ENCODE assay signal across 10 mouse cellular contexts in the genomic region with DNA sequence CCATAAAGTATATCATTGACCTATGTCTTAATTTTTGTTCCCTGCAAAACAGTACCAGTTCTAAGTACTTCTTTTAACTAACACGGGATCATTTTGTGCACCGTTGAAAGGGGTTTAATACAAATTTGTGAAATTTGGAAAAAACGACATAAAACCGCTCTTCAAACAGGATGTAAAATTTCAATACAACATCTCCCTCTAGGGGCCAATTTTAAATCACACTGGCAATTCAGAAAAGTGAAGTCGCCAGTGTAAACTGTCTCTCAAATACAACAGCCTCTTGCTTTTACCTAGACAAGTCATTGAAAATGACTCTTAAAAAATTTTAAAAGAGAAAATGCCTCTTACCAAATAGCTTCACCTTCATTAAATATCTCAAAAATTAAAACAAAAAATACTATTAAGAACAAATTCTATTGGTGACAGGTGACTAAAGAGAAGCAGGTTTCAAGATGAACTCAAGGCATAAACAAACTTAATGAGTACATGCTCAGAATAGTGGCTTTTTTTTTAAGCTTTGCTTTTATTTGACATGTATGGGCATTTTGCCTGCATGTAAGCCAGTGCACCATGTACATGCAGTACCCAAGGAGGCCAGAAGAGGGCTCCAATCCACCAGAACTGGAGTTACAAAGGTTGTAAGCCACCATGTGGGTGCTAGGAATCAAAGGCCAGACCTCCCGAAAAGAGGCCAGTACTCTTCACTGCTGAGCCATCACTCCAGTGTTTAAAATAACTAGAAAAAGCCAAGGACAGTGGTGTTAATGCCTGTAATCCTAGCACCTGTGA. TPM values are rescaled to one million over a fixed set of nuclear protein-coding genes. Genes with fewer than 3 reads are reported as not detected.
DNase-seq lines count a peak whose midpoint lies in the region; ATAC-seq and TF ChIP-seq lines count a peak whose summit lies in the region.
"Had no signal": no experiment of that assay in that cellular context is flagged by ENCODE, and none has a peak within 500 bp of the region (broad histone marks: within the 10 kb centered on the region; RNA-seq: fewer than 3 reads in every experiment).

No protein-coding gene starts in this region.

- H3K4me3 ChIP-seq in forebrain, embryonic 14.5 days (ENCODE audit: low read depth, low read length), result no peak overlapping the region
- no peak overlapping the region for H3K4me3 ChIP-seq in forebrain, embryonic 15.5 days
- no peak overlapping the region for H3K4me3 ChIP-seq in midbrain, postnatal 0 days (ENCODE audit: low read depth, low read length)
- no peak overlapping the region for H3K4me3 ChIP-seq in midbrain, embryonic 10.5 days
- H3K4me3 ChIP-seq in embryonic facial prominence, embryonic 10.5 days, result no peak overlapping the region
- H3K4me3 ChIP-seq: hindbrain, embryonic 15.5 days; neural tube, embryonic 13.5 days had no signal

- no peak overlapping the region for H3K27ac ChIP-seq in forebrain, embryonic 14.5 days (ENCODE audit: low read depth, low read length)
- H3K27ac ChIP-seq in forebrain, embryonic 15.5 days (replicated peaks), result no peak overlapping the region
- no peak overlapping the region for H3K27ac ChIP-seq in midbrain, postnatal 0 days (ENCODE audit: low read depth, low read length)
- H3K27ac ChIP-seq in midbrain, embryonic 10.5 days (replicated peaks), result no peak overlapping the region
- no peak overlapping the region for H3K27ac ChIP-seq in embryonic facial prominence, embryonic 10.5 days (replicated peaks)
- H3K27ac ChIP-seq: hindbrain, embryonic 15.5 days; neural tube, embryonic 13.5 days had no signal

- H3K27me3 ChIP-seq in forebrain, embryonic 14.5 days (replicated peaks; ENCODE audit: control insufficient read depth, insufficient read depth, low read length), result no peaks in the 10 kb centered on the region
- no peaks in the 10 kb centered on the region for H3K27me3 ChIP-seq in forebrain, embryonic 15.5 days
- no peaks in the 10 kb centered on the region for H3K27me3 ChIP-seq in midbrain, postnatal 0 days (ENCODE audit: insufficient read depth, low read length)
- no peaks in the 10 kb centered on the region for H3K27me3 ChIP-seq in midbrain, embryonic 10.5 days (ENCODE audit: low read depth, poor library complexity, severe bottlenecking)
- H3K27me3 ChIP-seq in embryonic facial prominence, embryonic 10.5 days (replicated peaks; ENCODE audit: low read depth, poor library complexity, severe bottlenecking), result 0 out of 2 replicates have a peak, but pooled peaks cover 3% of the 10 kb centered on the region
- H3K27me3 ChIP-seq: hindbrain, embryonic 15.5 days; neural tube, embryonic 13.5 days had no signal

- H3K4me1 ChIP-seq in forebrain, embryonic 14.5 days (ENCODE audit: control insufficient read depth, insufficient read depth, low read length), result peaks cover 8% of the 10 kb centered on the region
- peaks cover 28% of the 10 kb centered on the region for H3K4me1 ChIP-seq in forebrain, embryonic 15.5 days
- H3K4me1 ChIP-seq in midbrain, postnatal 0 days (ENCODE audit: insufficient read depth, low read length), result no peaks in the 10 kb centered on the region
- peaks cover 9% of the 10 kb centered on the region; the same call in 1 of the 2 replicates for H3K4me1 ChIP-seq in midbrain, embryonic 10.5 days
- H3K4me1 ChIP-seq in embryonic facial prominence, embryonic 10.5 days, result peaks cover 28% of the 10 kb centered on the region

- TF ChIP-seq CTCF in midbrain, postnatal 0 days (IDR thresholded peaks at IDR 0.05), result peak; percentile 73

- DNase-seq in forebrain, embryonic 14.5 days (ENCODE audit: low spot score), result peak; percentile 85
- DNase-seq in midbrain, postnatal 0 days (ENCODE audit: low spot score), result peak; percentile 76
- no peak for DNase-seq in midbrain, embryonic 10.5 days (ENCODE audit: low spot score)
- peak; percentile 42 for DNase-seq in embryonic facial prominence, embryonic 10.5 days (ENCODE audit: low spot score)
- no peak for DNase-seq in ovary, postnatal 10 days (ENCODE audit: low spot score)

- no peaks in the 10 kb centered on the region for H3K36me3 ChIP-seq in forebrain, embryonic 14.5 days (ENCODE audit: control insufficient read depth, insufficient read depth, low read length)
- H3K36me3 ChIP-seq in forebrain, embryonic 15.5 days, result no peaks in the 10 kb centered on the region
- no peaks in the 10 kb centered on the region for H3K36me3 ChIP-seq in midbrain, postnatal 0 days (ENCODE audit: insufficient read depth, low read length)
- no peaks in the 10 kb centered on the region for H3K36me3 ChIP-seq in midbrain, embryonic 10.5 days
- no peaks in the 10 kb centered on the region for H3K36me3 ChIP-seq in embryonic facial prominence, embryonic 10.5 days (replicated peaks)
- H3K36me3 ChIP-seq: hindbrain, embryonic 15.5 days; neural tube, embryonic 13.5 days had no signal

- no peak overlapping the region for H3K9ac ChIP-seq in forebrain, embryonic 14.5 days (ENCODE audit: low read length)
- no peak overlapping the region for H3K9ac ChIP-seq in forebrain, embryonic 15.5 days (replicated peaks)
- no peak overlapping the region for H3K9ac ChIP-seq in midbrain, postnatal 0 days (replicated peaks; ENCODE audit: low read length, poor library complexity, severe bottlenecking)
- H3K9ac ChIP-seq: hindbrain, embryonic 15.5 days; neural tube, embryonic 13.5 days had no signal

- no peaks in the 10 kb centered on the region for H3K9me3 ChIP-seq in forebrain, embryonic 14.5 days (replicated peaks; ENCODE audit: control insufficient read depth, low read length)
- H3K9me3 ChIP-seq in forebrain, embryonic 15.5 days, result no peaks in the 10 kb centered on the region
- no peaks in the 10 kb centered on the region for H3K9me3 ChIP-seq in midbrain, postnatal 0 days (ENCODE audit: low read length)
- peaks cover 7% of the 10 kb centered on the region; the same call in 1 of the 2 replicates for H3K9me3 ChIP-seq in midbrain, embryonic 10.5 days (replicated peaks)
- H3K9me3 ChIP-seq in embryonic facial prominence, embryonic 10.5 days, result peaks cover 5% of the 10 kb centered on the region; the same call in 1 of the 2 replicates
- H3K9me3 ChIP-seq: hindbrain, embryonic 15.5 days; neural tube, embryonic 13.5 days had no signal

- no peak for ATAC-seq in forebrain, embryonic 14.5 days
- ATAC-seq in forebrain, embryonic 15.5 days (replicated peaks), result no peak
- no peak for ATAC-seq in midbrain, postnatal 0 days (ENCODE audit: low FRiP score)
- ATAC-seq in megakaryocyte progenitor cell, adult 5-6 weeks (replicated peaks; ENCODE audit: poor library complexity), result 0 out of 2 replicates have a peak, but pooled peaks have one; percentile 20
- ATAC-seq in erythroblast, adult 5-6 weeks (replicated peaks; ENCODE audit: low FRiP score, poor library complexity, severe bottlenecking), result no peak

- no peak overlapping the region for H3K4me2 ChIP-seq in forebrain, embryonic 14.5 days (ENCODE audit: low read length)
- H3K4me2 ChIP-seq in forebrain, embryonic 15.5 days (replicated peaks), result no peak overlapping the region
- no peak overlapping the region for H3K4me2 ChIP-seq in midbrain, postnatal 0 days (ENCODE audit: low read depth, low read length, poor library complexity, severe bottlenecking)
- H3K4me2 ChIP-seq: hindbrain, embryonic 15.5 days; neural tube, embryonic 13.5 days had no signal

- 38% methylated on average over 6 of the region's 6 CpGs for WGBS in forebrain, embryonic 14.5 days
- WGBS in forebrain, embryonic 15.5 days, result 33% methylated on average over 6 of the region's 6 CpGs
- WGBS in midbrain, postnatal 0 days, result 20% methylated on average over 6 of the region's 6 CpGs
- 45% methylated on average over 6 of the region's 6 CpGs for WGBS in midbrain, embryonic 10.5 days
- 45% methylated on average over 6 of the region's 6 CpGs for WGBS in embryonic facial prominence, embryonic 10.5 days

RNA-seq across cellular contexts. Expression of a gene that starts 43.2 kb away (rescaled TPM):
- 44.9 and 54.2 TPM in 2 replicates for polyA plus RNA-seq in forebrain, embryonic 14.5 days (2014; fragmentation: Nextera tagmentation; extraction: Ambion mirVana)
- polyA plus RNA-seq in forebrain, embryonic 15.5 days (2015; fragmentation: Nextera tagmentation; extraction: Ambion mirVana), result 83.1 and 88.6 TPM in 2 replicates
- total RNA-seq in midbrain, postnatal 0 days (2014; rRNA removed), result 43.7 and 58.5 TPM in 2 replicates
- polyA plus RNA-seq in midbrain, postnatal 0 days (2015; fragmentation: Nextera tagmentation; extraction: Ambion mirVana), result 36.0 and 40.7 TPM in 2 replicates
- polyA plus RNA-seq in midbrain, embryonic 10.5 days (2016; fragmentation: Nextera tagmentation; extraction: Ambion mirVana), result 70.9 and 79.7 TPM in 2 replicates
- 98.8 and 111 TPM in 2 replicates for polyA plus RNA-seq in embryonic facial prominence, embryonic 10.5 days (2016; fragmentation: Nextera tagmentation; extraction: Ambion mirVana)
- total RNA-seq in megakaryocyte progenitor cell, adult 5-6 weeks (2015), result 11.8 and 14.0 TPM in 2 replicates
- 23.1 and 28.5 TPM in 2 replicates for total RNA-seq in megakaryocyte progenitor cell, adult 5-6 weeks (2017)
- total RNA-seq in erythroblast, adult 5-6 weeks (2015; ENCODE audit: low replicate concordance), result 4.2 and 5.0 TPM in 2 replicates
- 6.5 and 13.0 TPM in 2 replicates for total RNA-seq in erythroblast, adult 5-6 weeks (2017; ENCODE audit: low replicate concordance)

Comparison
In these comparisons a context has a peak if more than half of its experiments do, and no peak if none do; other contexts are left out.
1. DNase-seq: peak in forebrain, embryonic 14.5 days (single experiment), midbrain, postnatal 0 days (single experiment) and embryonic facial prominence, embryonic 10.5 days (single experiment); none in midbrain, embryonic 10.5 days (single experiment) and ovary, postnatal 10 days (single experiment).